Mouse (Mus musculus) cerebellum, adult 11 months (tissue): ENCODE data around the gene Miox.

Experiments
- DNase-seq: peaks from one replicate; pipeline ENCODE4 v3.0.0; 2022

The Miox gene

GRCm38 (mm10) chr15:89316146-89316545 lies 18.1 kb upstream of the Miox start:
- DNase-seq: no peak

DNA sequence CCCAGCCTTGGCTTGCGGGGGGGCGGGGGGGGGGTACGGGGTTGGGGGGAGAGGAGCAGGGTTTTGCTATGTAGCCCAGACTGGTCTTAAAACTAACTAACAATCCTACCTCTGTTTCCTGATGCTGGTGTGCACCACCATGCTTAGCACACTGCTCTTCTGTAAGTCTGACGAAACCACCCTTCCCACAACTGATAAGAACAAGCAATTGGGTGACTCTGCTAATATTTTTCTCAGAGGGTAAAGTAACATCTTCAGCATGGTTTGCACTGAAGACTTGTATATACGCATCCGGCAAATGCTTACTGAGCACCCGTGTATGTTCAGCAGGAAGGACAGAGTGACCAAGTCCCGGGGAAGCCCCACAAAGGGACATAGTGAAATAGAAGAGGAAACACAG lies 12.9 kb upstream of the Miox start:
- no peak for DNase-seq

- DNase-seq: no peak
Measured at GRCm38 (mm10) chr15:89322670-89323522, 11.3 kb upstream of the Miox start, which contains the start of gene Adm2. Gene Adm2 (plus strand): TSS chr15:89322720.

GRCm38 (mm10) chr15:89323656-89324055 lies 10.5 kb upstream of the Miox start:
- DNase-seq: no peak

- DNase-seq: no peak
Measured at GRCm38 (mm10) chr15:89326441-89326840, 7.8 kb upstream of the Miox start.

GRCm38 (mm10) chr15:89334774-89335537 lies 758 bp downstream of the Miox start:
- DNase-seq: no peak

DNA sequence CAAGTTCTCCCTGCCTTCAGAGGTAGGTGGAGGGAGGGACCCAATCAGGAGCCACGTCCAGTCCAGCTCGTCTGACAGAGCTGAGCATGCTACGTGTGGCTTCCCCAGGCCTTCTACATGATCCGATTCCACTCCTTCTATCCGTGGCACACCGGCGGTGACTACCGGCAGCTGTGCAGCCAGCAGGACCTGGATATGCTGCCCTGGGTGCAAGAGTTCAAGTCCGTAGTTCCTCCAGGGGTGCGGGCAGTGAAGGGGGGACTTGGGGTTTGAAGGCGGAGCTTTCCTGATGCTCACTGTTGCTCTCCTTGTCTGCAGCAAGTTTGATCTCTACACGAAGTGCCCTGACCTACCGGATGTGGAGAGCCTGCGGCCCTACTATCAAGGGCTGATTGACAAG lies 2.2 kb downstream of the Miox start:
- no peak for DNase-seq

DNA sequence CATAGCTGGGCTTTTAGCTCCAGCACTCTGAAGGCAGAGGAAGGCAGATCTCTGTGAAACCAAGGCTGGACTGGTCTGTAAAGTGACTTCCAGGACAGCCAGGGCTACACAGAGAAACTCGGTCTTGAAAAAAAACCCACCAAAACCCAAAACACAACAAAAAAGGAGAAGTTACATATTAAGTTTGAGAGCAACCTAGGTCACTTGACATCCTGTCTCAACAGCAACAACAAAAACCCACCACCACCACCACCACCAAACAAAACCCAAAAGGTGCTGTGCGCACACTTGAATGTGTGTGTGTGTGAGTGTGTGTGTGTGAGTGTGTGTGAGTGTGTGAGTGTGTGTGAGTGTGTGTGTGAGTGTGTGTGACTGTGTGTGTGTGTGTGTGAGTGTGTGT lies 5.5 kb downstream of the Miox start:
- no peak for DNase-seq

- DNase-seq: no peak
Measured at GRCm38 (mm10) chr15:89340136-89340535, 5.9 kb downstream of the Miox start.

DNA sequence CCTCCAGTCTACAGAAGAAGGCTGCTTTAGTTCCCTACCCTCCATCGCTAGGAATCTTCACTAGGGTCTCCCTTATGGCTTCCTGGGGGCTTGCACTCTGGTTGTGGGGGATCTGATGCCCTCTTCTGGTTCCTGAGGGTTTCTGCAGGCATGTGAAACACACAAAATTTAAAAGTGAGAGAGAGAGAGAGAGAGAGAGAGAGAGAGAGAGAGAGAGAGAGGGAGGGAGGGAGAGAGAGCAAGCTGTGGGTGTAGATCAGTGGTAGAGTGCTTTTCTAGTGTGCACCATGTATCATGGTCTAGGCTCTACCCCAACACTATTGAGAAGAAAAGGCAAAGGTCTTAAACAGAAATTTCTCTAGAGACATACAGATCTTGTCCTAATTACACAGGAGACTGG lies 7.5 kb downstream of the Miox start:
- no peak for DNase-seq

DNA sequence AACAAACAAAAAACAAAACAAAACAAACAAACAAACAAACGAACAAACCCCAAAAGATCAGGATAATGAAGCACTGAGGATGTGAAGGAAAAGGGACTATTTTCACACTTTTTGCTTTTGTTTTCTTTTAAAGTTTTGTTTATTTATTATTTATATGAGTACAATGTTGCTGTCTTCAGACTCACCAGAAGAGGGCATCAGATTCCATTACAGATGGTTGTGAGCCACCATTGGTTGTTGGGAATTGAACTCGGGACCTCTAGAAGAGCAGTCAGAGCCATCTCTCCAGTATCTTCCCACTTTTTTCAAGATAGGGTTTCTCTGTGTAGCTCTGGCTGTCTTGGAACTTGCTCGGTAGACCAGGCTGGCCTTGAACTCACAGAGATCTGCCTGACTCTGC lies 9.1 kb downstream of the Miox start:
- DNase-seq: no peak

- DNase-seq: no peak
Measured at GRCm38 (mm10) chr15:89350447-89350846, 16.2 kb downstream of the Miox start.

DNA sequence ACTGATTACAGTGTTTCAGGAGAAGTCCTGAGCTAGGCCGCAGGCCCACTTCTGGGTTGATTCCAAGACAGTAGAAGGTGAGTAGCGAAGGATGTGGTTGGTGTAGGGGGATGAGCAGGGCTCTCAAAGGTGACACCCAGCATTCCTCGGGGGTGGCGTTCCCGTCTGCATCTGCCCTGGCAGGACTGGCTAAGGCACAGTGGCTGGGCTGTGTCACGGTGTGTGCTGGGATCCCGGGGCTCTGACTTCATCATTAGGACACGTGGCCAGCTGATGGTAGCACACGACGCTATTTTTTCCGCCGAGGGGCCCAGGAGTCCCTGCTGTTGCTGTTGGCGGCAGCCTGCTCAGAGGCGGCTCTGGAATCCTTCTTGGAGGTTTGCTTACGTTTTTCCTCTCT lies 17.1 kb downstream of the Miox start:
- DNase-seq: no peak

- DNase-seq: no peak
Measured at GRCm38 (mm10) chr15:89352054-89352453, 17.9 kb downstream of the Miox start.

- no peak for DNase-seq
Measured at GRCm38 (mm10) chr15:89352795-89353194, 18.6 kb downstream of the Miox start.

- DNase-seq: no peak
Measured at GRCm38 (mm10) chr15:89353837-89354236, 19.6 kb downstream of the Miox start.

DNA sequence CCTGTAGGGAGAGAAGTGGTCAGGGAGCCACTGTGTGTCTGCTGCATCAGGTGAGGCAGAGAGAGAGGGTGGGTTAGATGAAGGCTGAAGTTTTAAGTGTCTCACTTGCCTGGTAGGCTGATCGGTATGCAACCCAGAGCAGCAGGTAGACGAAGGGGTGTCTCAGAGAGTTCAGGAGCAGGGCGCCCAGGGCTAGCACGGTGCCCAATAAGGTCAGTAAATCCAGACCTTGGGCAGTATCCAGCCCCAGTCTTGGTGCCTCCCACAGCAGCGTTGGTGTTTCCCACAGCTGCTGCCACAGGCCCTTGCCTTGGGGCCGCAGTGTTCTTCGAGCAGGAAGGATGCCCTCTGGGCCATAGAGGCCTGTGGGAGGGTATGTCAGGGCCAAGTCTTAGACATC lies 20.3 kb downstream of the Miox start:
- no peak for DNase-seq

GRCm38 (mm10) chr15:89355241-89356187 lies 21.3 kb downstream of the Miox start, which contains the start of the genes Lmf2 and Ncaph2:
Gene Lmf2 (minus strand): TSS chr15:89355659.
Gene Ncaph2 (plus strand): TSS chr15:89355719.
- DNase-seq: peak; percentile 92

DNA sequence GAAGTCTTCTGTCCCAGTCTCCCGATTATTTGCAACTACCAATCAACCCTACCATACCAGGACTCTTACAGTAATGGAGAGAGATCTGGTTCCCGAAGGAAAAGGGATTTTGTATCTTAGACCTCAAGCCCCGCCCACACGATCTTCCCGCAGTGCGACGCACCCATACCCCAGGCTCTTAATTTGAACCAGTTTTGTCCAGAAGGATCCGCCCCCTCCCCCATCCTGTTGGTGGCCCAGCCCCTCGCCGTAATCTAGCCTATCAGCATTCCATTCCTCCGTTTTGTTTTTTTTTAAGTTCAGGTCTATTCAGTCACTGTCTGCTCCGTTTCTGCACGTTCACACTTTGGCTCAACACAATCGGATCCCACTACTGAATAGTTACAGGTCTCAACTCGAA lies 22.2 kb downstream of the Miox start:
- no peak for DNase-seq

DNA sequence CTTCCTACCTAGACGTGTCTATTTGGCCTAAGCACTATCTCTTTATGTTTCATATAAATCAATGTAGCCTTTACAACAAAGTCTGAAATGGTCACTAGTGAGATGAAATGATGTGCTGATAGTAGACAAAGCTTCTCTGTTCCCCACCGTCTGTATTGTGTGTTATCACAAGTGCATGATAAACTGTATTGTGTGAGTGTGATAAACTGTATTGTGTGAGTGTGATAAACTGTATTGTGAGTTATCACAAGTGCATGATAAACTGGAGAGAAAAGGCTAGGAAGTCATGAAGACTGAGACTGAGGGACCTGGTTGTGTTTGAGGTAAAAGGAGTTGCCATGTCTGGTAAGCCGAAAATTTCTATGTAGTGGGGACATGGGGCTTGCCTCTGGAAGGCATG lies 24.6 kb downstream of the Miox start:
- DNase-seq: no peak

DNA sequence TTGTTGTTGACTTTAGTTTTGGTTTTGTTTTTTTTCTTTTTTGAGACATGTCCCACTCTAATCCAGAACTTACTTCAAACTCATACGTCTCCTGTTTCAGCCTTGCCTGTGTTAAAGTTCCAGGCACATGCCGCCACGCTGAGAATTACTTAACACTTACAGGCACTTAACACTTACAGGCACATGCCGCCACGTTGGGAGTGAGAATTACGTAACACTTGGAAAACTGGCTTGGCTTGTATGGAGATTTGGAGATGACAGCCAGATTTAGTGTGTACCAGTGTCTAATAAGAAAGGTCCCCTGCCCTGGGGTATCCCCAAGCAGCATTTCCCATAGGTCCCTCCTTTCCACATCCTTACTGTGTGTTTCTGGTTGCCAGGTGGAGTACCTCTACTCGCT lies 28.9 kb downstream of the Miox start:
- no peak for DNase-seq

- peak; percentile 87 for DNase-seq
Measured at GRCm38 (mm10) chr15:89365141-89365551, 30.9 kb downstream of the Miox start.

GRCm38 (mm10) chr15:89372068-89372467 lies 37.9 kb downstream of the Miox start:
- DNase-seq: no peak
